Mouse (Mus musculus) gastrocnemius, postnatal 25 days (tissue): ENCODE results near the gene Ssx2ip. TPM values are rescaled to one million over a fixed set of nuclear protein-coding genes. Genes with fewer than 3 reads are reported as not detected.

ENCODE experiments used
- DNase-seq: peaks from one replicate; pipeline ENCODE4 v3.0.0; 2022
- total RNA-seq, 2 experiments: library from RNA; stranded (reverse); gene quantifications; 1 replicate in 1 of 2; 2 replicates in 1 of 2; pipeline ENCODE4 v1.2.3; 2021

Ssx2ip gene
- total RNA-seq, 2 experiments from 2014 or later, result 23.5 to 27.0 TPM

GRCm38 (mm10) chr3:146436114-146436513 lies 31.7 kb downstream of the Ssx2ip start:
- DNase-seq, result no peak

GRCm38 (mm10) chr3:146440011-146440410 lies 35.6 kb downstream of the Ssx2ip start:
- DNase-seq, result no peak

- DNase-seq, result no peak
These were observed 36.0 kb downstream of the Ssx2ip start for GRCm38 (mm10) chr3:146440422-146440821.

- no peak for DNase-seq
These were observed 38.0 kb downstream of the Ssx2ip start for GRCm38 (mm10) chr3:146442484-146442883.

GRCm38 (mm10) chr3:146442936-146443335 lies 38.5 kb downstream of the Ssx2ip start:
- DNase-seq, result no peak

GRCm38 (mm10) chr3:146443380-146443779 lies 38.9 kb downstream of the Ssx2ip start:
- DNase-seq, result no peak

GRCm38 (mm10) chr3:146444880-146445279 lies 40.4 kb downstream of the Ssx2ip start:
- DNase-seq, result no peak

- DNase-seq, result no peak
These were observed 42.7 kb downstream of the Ssx2ip start for GRCm38 (mm10) chr3:146447156-146447555.

- no peak for DNase-seq
These were observed 43.2 kb downstream of the Ssx2ip start for GRCm38 (mm10) chr3:146447598-146447997.

- no peak for DNase-seq
These were observed 43.9 kb downstream of the Ssx2ip start for GRCm38 (mm10) chr3:146448372-146448771.

- DNase-seq, result no peak
These were observed 44.5 kb downstream of the Ssx2ip start for GRCm38 (mm10) chr3:146448969-146449368.

GRCm38 (mm10) chr3:146449745-146450250 lies 45.4 kb downstream of the Ssx2ip start, which contains the start of gene Ctbs:
Ctbs (plus strand) TSS chr3:146449795.
- DNase-seq, result no peak

- peak; percentile 88 for DNase-seq
These were observed 46.0 kb downstream of the Ssx2ip start for GRCm38 (mm10) chr3:146450371-146450841.

- DNase-seq, result no peak
These were observed 46.9 kb downstream of the Ssx2ip start for GRCm38 (mm10) chr3:146451375-146451774.

GRCm38 (mm10) chr3:146462939-146463338 lies 58.5 kb downstream of the Ssx2ip start:
- no peak for DNase-seq

- DNase-seq, result no peak
These were observed 64.8 kb downstream of the Ssx2ip start for GRCm38 (mm10) chr3:146469226-146469625.

- DNase-seq, result no peak
These were observed 68.2 kb downstream of the Ssx2ip start for GRCm38 (mm10) chr3:146472657-146473056.

GRCm38 (mm10) chr3:146473741-146474140 lies 69.3 kb downstream of the Ssx2ip start:
- no peak for DNase-seq

GRCm38 (mm10) chr3:146474428-146474827 lies 70.0 kb downstream of the Ssx2ip start:
- DNase-seq, result no peak

- no peak for DNase-seq
These were observed 77.6 kb downstream of the Ssx2ip start for GRCm38 (mm10) chr3:146482044-146482443.

- no peak for DNase-seq
These were observed 82.0 kb downstream of the Ssx2ip start for GRCm38 (mm10) chr3:146486464-146486863.
